Mouse (Mus musculus) E14TG2a.4 (cell line): ENCODE data around the gene Gpr37l1.
A peak's percentile ranks its signal among the peaks of the same experiment; 100 is the strongest.

Experiments used
- H3K27me3 ChIP-seq: 2 replicates; pipeline ENCODE4 v1.6.1; 2014; ENCODE audit warnings: low read length, control low read depth; ENCODE audit not compliant: insufficient read depth
- H3K36me3 ChIP-seq: 2 replicates; pipeline ENCODE4 v1.6.1; 2014; ENCODE audit warnings: low read length, control low read depth; ENCODE audit not compliant: insufficient read depth
- H3K4me1 ChIP-seq: replicated peaks from 2 replicates; pipeline ENCODE4 v1.6.1; 2014; ENCODE audit warnings: low read depth, low read length, control low read depth
- H3K4me3 ChIP-seq: replicated peaks from 2 replicates; pipeline ENCODE4 v1.5.1; 2014; ENCODE audit warnings: mild to moderate bottlenecking, low read length
- H3K9me3 ChIP-seq: 2 replicates; pipeline ENCODE4 v1.6.1; 2014; ENCODE audit warnings: low read length, control low read depth
- CTCF ChIP-seq: conservative IDR thresholded peaks from 2 replicates; pipeline ENCODE4 v1.5.1; 2014; ENCODE audit warnings: low read length
- NANOG ChIP-seq: IDR thresholded peaks from 2 replicates; pipeline ENCODE4 v1.6.1; 2014; ENCODE audit warnings: borderline replicate concordance, low read length, mixed read lengths
- POU5F1 ChIP-seq: IDR thresholded peaks from 2 replicates; pipeline ENCODE4 v1.6.1; 2014; ENCODE audit warnings: low read length, borderline replicate concordance

The Gpr37l1 gene

DNA sequence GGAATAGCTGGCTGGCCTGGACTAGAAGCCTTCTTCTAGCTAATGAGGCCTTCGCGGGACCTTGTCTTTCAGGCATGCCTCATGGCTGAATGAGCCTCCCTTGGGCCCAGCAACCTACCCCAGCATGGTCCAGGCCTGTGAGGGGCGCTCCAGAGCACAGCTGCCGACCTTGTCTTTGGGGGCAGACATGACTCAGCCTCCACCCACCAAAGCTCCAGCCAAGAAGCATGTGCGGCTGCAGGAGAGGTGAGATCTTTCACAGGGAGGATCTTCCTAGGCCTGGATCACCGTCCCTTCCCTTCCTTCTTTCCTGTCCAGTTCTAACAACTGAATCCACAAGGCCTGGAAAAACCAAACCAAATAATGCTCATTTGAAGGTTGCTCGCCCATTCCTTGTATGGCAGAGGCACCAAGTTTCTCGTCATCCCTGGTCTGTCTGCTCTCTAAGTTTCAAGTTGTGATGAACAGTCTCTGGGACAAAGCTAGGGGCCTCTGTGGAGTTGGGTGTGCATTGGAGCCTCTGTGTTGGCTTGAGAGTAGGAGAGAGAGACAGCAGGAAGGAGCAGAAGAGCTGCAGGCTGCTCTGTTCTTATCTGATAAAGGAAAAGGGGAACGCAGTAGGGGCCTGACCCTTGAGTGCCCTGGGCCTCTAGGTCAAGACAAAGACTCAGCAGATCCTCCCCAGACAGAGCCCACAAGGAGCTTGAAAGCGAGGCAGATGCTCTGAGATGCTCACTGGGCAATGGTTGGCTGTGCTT, 33.6 kb downstream of the Gpr37l1 start:
- Histone ChIP-seq H3K27me3 (peaks cover 5% of the 10 kb centered on the region), H3K4me3 (no peak overlapping the region), H3K4me1 (peaks cover 48% of the 10 kb centered on the region), H3K36me3 (no peaks in the 10 kb centered on the region), H3K9me3 (no peaks in the 10 kb centered on the region)
- TF ChIP-seq NANOG = no peak
- TF ChIP-seq CTCF = no peak
- TF ChIP-seq POU5F1 = no peak

DNA sequence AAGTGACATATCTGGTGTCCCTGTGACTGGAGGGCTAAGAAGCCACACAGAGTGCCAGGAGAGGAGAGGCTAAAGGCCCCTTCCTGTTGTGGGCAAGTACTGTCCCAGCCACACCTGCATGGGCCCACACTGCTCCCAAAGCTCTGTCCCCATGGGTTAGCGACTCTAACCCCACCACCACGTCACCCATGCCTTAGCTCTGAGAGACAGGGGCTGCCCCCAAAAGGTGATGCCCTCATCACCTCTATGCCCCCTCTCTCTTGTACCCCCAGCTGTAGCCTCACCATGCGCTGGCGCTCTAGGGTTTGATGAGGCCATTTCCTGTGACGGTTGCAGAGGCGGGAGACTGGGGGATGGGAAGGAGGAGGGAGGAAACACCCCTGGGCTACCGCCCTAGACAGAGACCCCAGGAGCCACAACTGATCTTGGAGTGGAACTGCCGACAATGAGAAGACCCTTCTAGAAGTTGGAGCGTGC, 34.5 kb downstream of the Gpr37l1 start:
- no peaks in the 10 kb centered on the region for H3K36me3 ChIP-seq
- H3K4me1 ChIP-seq = peaks cover 55% of the 10 kb centered on the region
- peaks cover 5% of the 10 kb centered on the region for H3K27me3 ChIP-seq
- no peaks in the 10 kb centered on the region for H3K9me3 ChIP-seq
- TF ChIP-seq CTCF (no peak), NANOG (no peak), POU5F1 (no peak)
- H3K4me3 ChIP-seq = 0 out of 2 replicates have a peak overlapping the region, but pooled peaks have one; percentile 2

DNA sequence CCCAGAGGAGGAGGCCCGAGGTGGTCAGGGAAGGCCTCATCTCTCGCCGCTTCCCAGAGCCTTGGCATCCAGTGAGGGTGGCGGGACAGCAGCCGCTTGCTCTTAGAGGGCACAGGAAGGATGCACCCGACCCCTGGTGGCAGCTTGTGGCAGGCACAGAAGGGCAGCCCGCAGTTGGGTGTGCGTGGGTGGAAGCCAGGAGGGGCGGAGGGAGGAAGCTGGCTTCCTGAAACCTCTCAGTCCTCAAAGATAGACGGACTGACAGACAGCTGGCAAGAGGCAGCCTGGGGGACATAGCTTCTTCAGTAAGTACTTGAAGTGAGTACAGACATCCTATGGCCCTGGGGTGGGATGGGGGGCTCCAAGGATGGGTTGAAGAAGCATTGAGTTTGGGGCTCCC, 35.0 kb downstream of the Gpr37l1 start, which contains the start of gene Ptpn7:
Gene Ptpn7, plus strand, starts transcription at position 228 of the 400 bp plus-strand sequence.
- no peaks in the 10 kb centered on the region for H3K36me3 ChIP-seq
- H3K4me1 ChIP-seq = peaks cover 60% of the 10 kb centered on the region
- 0 out of 2 replicates have a peak within 1 kb of the TSS, but pooled peaks have one; percentile 50 for H3K4me3 ChIP-seq
- no peaks in the 10 kb centered on the region for H3K9me3 ChIP-seq
- H3K27me3 ChIP-seq = peaks cover 5% of the 10 kb centered on the region
- TF ChIP-seq CTCF (peak; percentile 55), NANOG (no peak)

DNA sequence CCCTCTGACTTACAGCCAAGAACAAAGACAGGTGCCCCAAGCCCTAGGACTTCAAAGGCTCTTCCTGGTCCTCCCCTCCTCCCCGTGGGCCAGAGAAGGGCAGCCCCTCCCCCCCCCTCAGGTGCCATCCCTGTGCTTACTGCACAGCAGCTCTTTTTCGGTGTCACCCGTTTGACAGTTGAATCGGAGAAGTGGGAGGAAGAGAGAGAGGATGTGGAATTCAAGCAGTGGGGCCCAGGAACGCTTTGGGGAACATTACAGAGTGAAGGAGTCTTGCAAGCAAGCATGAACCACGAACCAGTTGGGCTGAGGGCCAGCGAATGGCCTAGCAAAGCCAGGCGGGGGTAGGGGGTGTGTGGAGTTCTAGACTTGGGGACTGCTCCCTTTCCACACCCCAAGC, 35.9 kb downstream of the Gpr37l1 start:
- H3K9me3 ChIP-seq = no peaks in the 10 kb centered on the region
- TF ChIP-seq CTCF (no peak), NANOG (no peak), POU5F1 (no peak)
- peak overlapping the region; percentile 50 for H3K4me3 ChIP-seq
- peaks cover 67% of the 10 kb centered on the region for H3K4me1 ChIP-seq
- peaks cover 12% of the 10 kb centered on the region for H3K27me3 ChIP-seq
- no peaks in the 10 kb centered on the region for H3K36me3 ChIP-seq

DNA sequence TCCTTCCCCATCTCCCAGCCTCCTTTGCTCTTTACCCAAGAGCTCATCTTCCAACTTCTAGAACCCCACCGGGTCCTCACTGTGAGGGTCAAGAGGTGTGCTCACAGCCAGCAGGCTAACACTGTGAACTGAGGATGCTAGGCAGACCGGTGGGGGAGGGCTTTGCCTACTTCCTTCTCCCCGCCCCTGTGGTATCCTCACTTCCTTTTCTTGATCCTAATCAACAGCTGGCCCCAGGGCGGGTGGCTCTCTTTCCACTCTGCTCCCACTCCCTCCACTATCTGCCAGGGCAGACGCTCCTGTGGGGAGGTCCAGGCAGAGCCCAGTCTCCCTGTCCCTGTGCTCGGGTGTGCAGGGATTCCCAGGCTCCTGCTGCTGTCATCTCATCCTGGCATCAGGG, 36.4 kb downstream of the Gpr37l1 start:
- peaks cover 17% of the 10 kb centered on the region for H3K27me3 ChIP-seq
- H3K36me3 ChIP-seq = peaks cover under 1% of the 10 kb centered on the region; the same call in 1 of the 2 replicates
- no peak for TF ChIP-seq CTCF
- no peak for TF ChIP-seq POU5F1
- no peak for TF ChIP-seq NANOG
- H3K4me3 ChIP-seq = peak overlapping the region; percentile 50
- H3K9me3 ChIP-seq = no peaks in the 10 kb centered on the region
- H3K4me1 ChIP-seq = peaks cover 73% of the 10 kb centered on the region

DNA sequence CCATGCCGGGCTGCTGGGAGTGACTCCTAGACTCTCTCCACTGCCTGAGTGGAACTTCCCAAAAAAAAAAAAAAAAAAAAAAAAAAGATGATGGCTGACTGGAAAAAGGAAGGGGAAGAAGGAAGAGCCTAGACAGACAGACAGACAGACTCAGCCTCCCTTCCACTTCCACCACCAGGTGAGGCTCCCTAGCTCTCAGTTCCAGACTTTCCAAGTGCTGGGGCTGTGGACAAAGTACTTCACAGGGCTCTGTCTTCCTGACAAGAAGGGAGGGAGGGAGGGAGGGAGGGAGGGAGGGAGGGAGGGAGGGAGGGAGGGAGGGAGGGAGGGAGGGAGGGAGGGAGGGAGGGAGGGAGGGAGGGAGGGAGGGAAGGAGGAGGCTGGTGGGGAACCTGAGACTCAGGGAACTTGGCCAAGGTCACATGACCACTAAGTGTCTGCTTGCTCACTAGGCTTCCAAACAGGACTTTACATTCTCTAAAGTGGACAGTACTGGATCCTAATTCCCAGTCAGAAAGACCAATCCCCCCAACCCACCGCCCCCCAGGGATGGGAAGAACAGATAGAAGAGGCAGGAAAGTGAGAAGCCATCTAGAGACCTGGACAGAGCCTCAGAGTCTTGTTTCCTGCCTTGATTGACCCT, 37.0 kb downstream of the Gpr37l1 start:
- Histone ChIP-seq H3K27me3 (peaks cover 22% of the 10 kb centered on the region), H3K9me3 (no peaks in the 10 kb centered on the region), H3K4me3 (peak overlapping the region; percentile 52), H3K36me3 (peaks cover 6% of the 10 kb centered on the region; the same call in 1 of the 2 replicates), H3K4me1 (peaks cover 73% of the 10 kb centered on the region)
- TF ChIP-seq POU5F1 = no peak
- TF ChIP-seq CTCF = peak; percentile 10; the same call in 1 of the 2 replicates
- no peak for TF ChIP-seq NANOG

DNA sequence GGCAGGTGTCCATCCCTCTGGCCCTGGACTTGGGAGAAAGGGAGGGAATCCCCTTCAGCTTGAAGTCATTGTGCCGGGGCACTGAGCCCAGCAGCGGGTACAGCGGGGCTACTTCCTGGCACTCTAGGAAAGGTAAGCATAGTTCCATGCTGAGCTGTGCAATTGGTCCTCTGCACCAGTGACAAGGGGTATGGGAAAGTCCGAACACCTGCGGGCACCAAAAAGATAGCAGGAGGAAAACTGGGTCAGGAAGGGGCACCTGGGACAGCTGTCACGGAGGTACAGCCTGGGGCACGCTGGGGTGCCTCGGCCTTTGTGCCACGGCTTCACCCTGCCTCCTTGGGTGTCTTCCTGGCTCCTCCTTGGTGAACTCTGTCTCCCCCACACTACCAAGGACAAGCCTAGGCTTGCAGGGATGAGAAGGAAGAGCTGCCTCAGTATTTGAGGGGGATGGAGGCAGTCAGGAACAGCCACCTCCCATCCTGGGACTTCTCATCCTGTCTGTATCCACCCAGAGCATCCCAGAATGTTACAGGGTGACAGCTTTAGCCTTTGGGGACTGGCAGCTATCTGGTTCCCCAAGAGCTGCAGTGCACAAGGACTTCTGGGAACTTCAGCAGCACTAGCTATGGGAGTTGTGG, 37.8 kb downstream of the Gpr37l1 start:
- H3K4me1 ChIP-seq = peaks cover 73% of the 10 kb centered on the region
- no peak for TF ChIP-seq POU5F1
- TF ChIP-seq CTCF = no peak
- TF ChIP-seq NANOG = no peak
- H3K36me3 ChIP-seq = peaks cover 12% of the 10 kb centered on the region; the same call in 1 of the 2 replicates
- no peaks in the 10 kb centered on the region for H3K9me3 ChIP-seq
- H3K4me3 ChIP-seq = peak overlapping the region; percentile 52
- peaks cover 21% of the 10 kb centered on the region for H3K27me3 ChIP-seq

DNA sequence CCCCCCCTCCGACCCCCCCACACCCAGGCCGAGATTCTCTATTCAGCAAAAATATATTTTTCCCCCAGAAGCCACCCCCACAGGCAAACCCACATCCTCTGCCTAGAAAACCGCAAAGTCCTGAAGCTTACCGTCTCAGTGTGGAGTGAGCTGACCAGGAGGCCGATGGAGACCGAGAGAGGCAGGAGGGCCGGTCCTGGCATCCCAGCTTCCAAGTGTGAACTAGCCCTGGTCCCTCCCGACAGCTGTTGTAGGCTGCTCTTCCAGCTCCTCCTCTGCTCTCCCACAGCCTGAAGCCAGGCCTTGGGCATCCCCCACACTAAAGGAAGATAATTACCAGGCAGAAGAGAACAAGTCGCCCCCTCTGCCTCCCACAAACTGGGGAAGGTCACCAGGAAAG, 38.5 kb downstream of the Gpr37l1 start:
- H3K9me3 ChIP-seq = no peaks in the 10 kb centered on the region
- peak overlapping the region; percentile 52 for H3K4me3 ChIP-seq
- TF ChIP-seq CTCF (no peak), POU5F1 (no peak), NANOG (no peak)
- peaks cover 15% of the 10 kb centered on the region for H3K36me3 ChIP-seq
- peaks cover 73% of the 10 kb centered on the region for H3K4me1 ChIP-seq
- peaks cover 18% of the 10 kb centered on the region for H3K27me3 ChIP-seq
